Mouse (Mus musculus) cortical plate, adult 2 months (tissue): ENCODE results near the gene Dand5. TPM values are rescaled to one million over a fixed set of nuclear protein-coding genes. Genes with fewer than 3 reads are reported as not detected.
A peak's percentile ranks its signal among the peaks of the same experiment; 100 is the strongest.

Source experiments
- H3K27ac ChIP-seq: fragments of 200-500 bp; 2 replicates; pipeline ENCODE4 v1.5.1; 2012; ENCODE audit warnings: low read length, control low read depth, inconsistent platforms; ENCODE audit not compliant: insufficient read depth
- H3K4me1 ChIP-seq: fragments of 200-500 bp; 2 replicates; pipeline ENCODE4 v1.6.1; 2011; ENCODE audit warnings: low read length; ENCODE audit not compliant: control insufficient read depth, insufficient read depth
- H3K4me3 ChIP-seq: fragments of 200-500 bp; 2 replicates; pipeline ENCODE4 v1.5.1; 2011; ENCODE audit warnings: mild to moderate bottlenecking, low read length, control low read depth; ENCODE audit not compliant: insufficient read depth
- CTCF ChIP-seq: fragments of 200-500 bp; IDR thresholded peaks from 2 replicates; pipeline ENCODE4 v1.5.1; 2011; ENCODE audit warnings: mild to moderate bottlenecking, control low read depth, low read length; ENCODE audit not compliant: insufficient read depth; ENCODE audit errors: extremely low read depth
- POLR2A ChIP-seq: fragments of 200-500 bp; IDR thresholded peaks from 2 replicates; pipeline ENCODE4 v1.6.1; 2011; ENCODE audit warnings: mild to moderate bottlenecking, low read length, control low read depth; ENCODE audit not compliant: insufficient read depth; ENCODE audit errors: extremely low read depth
- polyA plus RNA-seq: library from polyadenylated mRNA; depleted of rRNA; stranded (reverse); fragments of >200 nt; gene quantifications from 2 replicates; pipeline ENCODE4 v1.2.3, GENCODE M21; 2012

The Dand5 gene
- polyA plus RNA-seq, 1 experiment, result 14.9 TPM

- Histone ChIP-seq H3K4me1 (no peaks in the 10 kb centered on the region), H3K4me3 (peak overlapping the region; percentile 86), H3K27ac (0 out of 2 replicates have a peak overlapping the region, but pooled peaks have one; percentile 13)
- TF ChIP-seq CTCF (0 out of 2 replicates have a peak, but pooled peaks have one; percentile 16), POLR2A (no peak)
Measured at GRCm38 (mm10) chr8:84845355-84846093, 22.9 kb upstream of the Dand5 start.

DNA sequence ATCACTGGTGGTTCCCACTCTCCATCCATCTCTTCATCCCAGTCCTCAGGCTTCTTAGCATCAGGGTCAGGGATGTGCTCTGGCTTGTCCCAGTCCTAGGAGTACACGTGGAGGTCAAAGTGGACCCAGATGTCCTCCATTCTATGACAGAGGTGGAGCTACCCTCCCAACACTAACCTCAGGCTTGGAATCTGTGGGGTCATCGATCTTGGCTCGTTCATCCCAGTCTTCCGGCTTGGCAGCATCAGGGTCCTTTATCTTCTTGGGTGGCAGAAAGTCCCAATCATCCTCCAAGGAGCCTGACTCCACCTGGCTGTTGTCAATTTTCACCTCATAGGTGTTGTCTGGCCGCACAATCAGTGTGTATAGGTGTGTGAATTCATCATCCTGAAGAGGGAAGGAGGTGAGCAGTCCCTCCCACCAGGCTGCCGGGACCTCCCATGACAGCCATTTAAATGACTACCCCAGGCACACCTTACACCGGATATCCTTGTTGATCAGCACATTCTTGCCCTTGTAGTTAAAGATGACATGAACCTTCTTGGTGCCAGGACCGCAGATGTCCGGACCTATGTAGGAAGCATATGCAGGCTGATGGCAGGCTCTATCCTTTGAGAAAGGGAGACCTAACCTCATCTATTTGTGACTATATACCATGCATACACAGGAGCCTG, 21.9 kb upstream of the Dand5 start:
- Histone ChIP-seq H3K27ac (no peak overlapping the region), H3K4me1 (no peaks in the 10 kb centered on the region), H3K4me3 (no peak overlapping the region; the same call in 1 of the 2 replicates)
- TF ChIP-seq CTCF, result no peak
- TF ChIP-seq POLR2A, result no peak

DNA sequence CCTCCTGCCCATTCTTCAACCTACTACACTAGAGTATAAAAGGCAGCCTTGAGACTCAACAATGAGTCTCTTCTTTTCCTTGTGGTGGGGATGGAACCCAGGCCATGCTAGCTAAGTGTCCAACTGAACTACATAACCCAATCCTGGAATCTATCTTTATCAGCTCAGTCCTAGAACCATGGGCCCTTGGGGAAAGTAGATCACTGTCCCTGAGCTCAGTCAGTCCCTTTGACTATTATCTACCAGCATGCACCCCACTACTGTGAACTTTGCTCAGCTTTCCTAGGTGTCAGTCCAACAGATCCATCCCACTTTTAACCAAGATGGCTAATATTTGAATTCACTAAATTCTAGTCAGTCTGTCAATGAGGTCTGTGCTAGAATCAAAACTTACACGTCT, 18.9 kb upstream of the Dand5 start:
- no peak overlapping the region for H3K27ac ChIP-seq
- no peak overlapping the region for H3K4me3 ChIP-seq
- no peaks in the 10 kb centered on the region for H3K4me1 ChIP-seq
- TF ChIP-seq POLR2A, result no peak
- TF ChIP-seq CTCF, result no peak

DNA sequence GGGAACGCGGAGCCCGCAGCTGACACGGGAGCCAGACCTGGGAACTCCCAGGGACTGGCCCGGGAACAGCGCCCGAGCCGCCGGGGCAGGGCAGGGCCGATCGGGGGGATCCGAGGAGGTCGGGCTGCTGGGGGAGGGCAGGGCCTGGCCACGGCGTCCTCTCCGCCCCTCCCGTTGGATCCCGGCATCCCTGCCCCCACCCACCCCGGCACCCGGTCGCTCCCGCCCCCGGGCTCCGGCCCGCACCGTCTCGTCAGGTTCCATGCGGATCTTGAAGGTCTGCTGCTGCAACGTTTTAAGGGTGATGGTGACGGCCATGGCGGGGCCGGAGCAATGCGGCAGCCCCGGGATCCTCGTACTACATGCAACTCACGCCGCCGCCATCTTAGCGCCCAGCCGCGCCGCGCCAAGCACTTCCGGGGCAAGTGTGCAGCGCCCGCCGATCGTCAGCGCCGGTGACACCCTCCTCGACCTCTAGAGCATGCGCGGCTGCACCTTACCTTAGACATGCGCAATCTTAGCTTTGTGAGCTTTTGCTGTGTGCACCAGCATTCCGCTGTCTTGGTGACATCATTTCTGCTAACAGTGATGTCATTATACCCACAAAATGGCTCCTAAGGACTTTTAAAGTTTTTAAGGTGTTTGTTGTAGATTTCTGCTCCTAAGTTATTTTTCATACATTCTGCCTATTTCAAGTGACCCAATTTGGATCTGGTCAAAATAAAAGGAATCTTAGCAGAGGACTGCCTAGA, 17.8 kb upstream of the Dand5 start, which contains the start of gene Rad23a:
TSS of gene Rad23a (minus strand) at position 418 of the 752 bp plus-strand sequence.
- Histone ChIP-seq H3K27ac (no peak within 1 kb of the TSS), H3K4me3 (peak within 1 kb of the TSS; percentile 76), H3K4me1 (no peaks in the 10 kb centered on the region)
- TF ChIP-seq CTCF (no peak), POLR2A (peak; percentile 77)

GRCm38 (mm10) chr8:84839875-84840247, 17.2 kb upstream of the Dand5 start:
- peak overlapping the region; percentile 76 for H3K4me3 ChIP-seq
- no peak for TF ChIP-seq POLR2A
- no peaks in the 10 kb centered on the region for H3K4me1 ChIP-seq
- H3K27ac ChIP-seq, result no peak overlapping the region

GRCm38 (mm10) chr8:84839411-84839810, 16.8 kb upstream of the Dand5 start:
- TF ChIP-seq POLR2A, result no peak
- no peak for TF ChIP-seq CTCF
- Histone ChIP-seq H3K4me3 (peak overlapping the region; percentile 76; the same call in 1 of the 2 replicates), H3K27ac (no peak overlapping the region), H3K4me1 (no peaks in the 10 kb centered on the region)

DNA sequence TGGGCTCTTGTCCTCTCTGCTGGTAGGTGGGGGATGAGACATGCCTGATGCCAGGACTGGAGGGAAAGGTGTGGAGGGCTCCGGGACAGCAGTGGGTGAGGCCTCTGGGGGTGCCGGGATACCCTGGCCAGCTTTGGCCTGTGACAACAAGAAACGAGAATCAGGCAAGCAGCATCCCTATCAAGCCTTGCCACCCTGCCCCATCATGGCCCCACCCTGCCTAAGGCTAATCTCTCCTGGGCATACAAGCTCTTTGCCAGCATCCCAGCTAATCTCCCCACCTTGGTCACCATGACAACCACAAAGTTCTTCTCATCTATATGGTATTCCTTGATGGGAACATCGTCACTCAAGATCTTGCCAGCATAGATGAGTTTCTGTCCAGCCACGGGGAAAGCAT, 15.9 kb upstream of the Dand5 start:
- Histone ChIP-seq H3K27ac (no peak overlapping the region), H3K4me1 (no peaks in the 10 kb centered on the region; the same call in 1 of the 2 replicates), H3K4me3 (no peak overlapping the region)
- TF ChIP-seq CTCF (no peak), POLR2A (no peak)

DNA sequence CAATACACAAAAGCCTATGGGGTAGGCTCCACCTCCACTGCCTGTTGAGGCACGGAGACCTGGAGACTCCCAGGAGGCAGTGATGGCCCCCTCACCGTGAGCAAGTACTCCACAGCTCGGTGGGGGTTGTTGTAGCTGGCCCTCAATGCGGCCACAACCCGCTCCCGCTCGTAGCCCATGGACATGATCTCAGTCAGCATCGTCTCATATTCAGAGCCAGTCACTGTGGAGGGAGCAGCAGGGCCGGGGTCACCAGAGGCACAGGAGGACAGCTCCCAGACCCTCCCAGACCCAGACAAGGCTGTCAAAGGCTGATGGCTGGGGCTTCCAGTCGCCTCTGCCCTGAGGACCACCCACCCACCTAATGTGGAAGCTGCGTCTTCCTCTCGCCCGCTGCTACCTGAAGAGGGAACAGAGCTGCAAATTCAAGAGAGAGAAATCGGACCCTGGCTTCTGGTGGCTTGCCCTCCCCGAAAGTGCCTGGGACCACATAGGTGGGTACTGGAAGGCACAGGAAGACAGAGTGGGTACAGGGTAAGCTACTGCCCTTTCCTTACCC, 15.4 kb upstream of the Dand5 start:
- no peak for TF ChIP-seq POLR2A
- TF ChIP-seq CTCF, result no peak
- no peaks in the 10 kb centered on the region; the same call in 1 of the 2 replicates for H3K4me1 ChIP-seq
- H3K4me3 ChIP-seq, result no peak overlapping the region
- no peak overlapping the region for H3K27ac ChIP-seq
